Mouse (Mus musculus): ENCODE measurements around the gene Dnaja3.

GRCm38 (mm10) chr16:4594814-4595526 lies 44.8 kb upstream of the Dnaja3 start:
- no peak for TF ChIP-seq CTCF (IDR thresholded peaks at IDR 0.05; ENCODE audit: borderline replicate concordance, extremely low read depth, insufficient read depth, insufficient read length)
- TF ChIP-seq POLR2A (IDR thresholded peaks at IDR 0.05; ENCODE audit: borderline replicate concordance, extremely low read depth, insufficient read depth, insufficient read length, poor library complexity, severe bottlenecking): no peak
